Mouse (Mus musculus) regulatory T cell (primary cell): Measurements from ENCODE around the gene Lgr6.

Source experiments
- in situ Hi-C: fragments of 300-600 bp; cut with MboI, MseI; formaldehyde crosslinking; loops from one replicate; pipeline ENCODE4 v1.15.1; 2025; ENCODE audit warnings: high pct_unique_total_duplicates

The Lgr6 gene

GRCm38 (mm10) chr1:135105124-135105523 lies at the start of gene Lgr6:
TSS of gene Lgr6 (minus strand) at chr1:135105276.
- in situ Hi-C loops = no loop called here

- in situ Hi-C loops = loop anchor here (25.0 kb wide), 1 partner anchor 208 kb away; no protein-coding TSS in a partner anchor
Observed at GRCm38 (mm10) chr1:135154411-135154959, 49.4 kb upstream of the Lgr6 start.

GRCm38 (mm10) chr1:135154011-135154410 lies 48.9 kb upstream of the Lgr6 start:
- in situ Hi-C loops = loop anchor here (25.0 kb wide), 1 partner anchor 208 kb away; no protein-coding TSS in a partner anchor

GRCm38 (mm10) chr1:135148996-135149395 lies 43.9 kb upstream of the Lgr6 start:
- in situ Hi-C loops = no loop called here

GRCm38 (mm10) chr1:135148476-135148875 lies 43.4 kb upstream of the Lgr6 start:
- in situ Hi-C loops = no loop called here

GRCm38 (mm10) chr1:135147702-135148058 lies 42.6 kb upstream of the Lgr6 start:
- in situ Hi-C loops = no loop called here

- in situ Hi-C loops = no loop called here
Observed at GRCm38 (mm10) chr1:135146946-135147701, 42.0 kb upstream of the Lgr6 start.

- in situ Hi-C loops = no loop called here
Observed at GRCm38 (mm10) chr1:135146077-135146945, 41.2 kb upstream of the Lgr6 start, which contains the start of gene Arl8a. TSS of gene Arl8a (plus strand) at chr1:135146824.

- in situ Hi-C loops = no loop called here
Observed at GRCm38 (mm10) chr1:135143940-135144339, 38.9 kb upstream of the Lgr6 start.

GRCm38 (mm10) chr1:135142452-135142851 lies 37.4 kb upstream of the Lgr6 start:
- in situ Hi-C loops = no loop called here

- in situ Hi-C loops = loop anchor here (10.0 kb wide), 1 partner anchor 585 kb away; no protein-coding TSS in a partner anchor
Observed at GRCm38 (mm10) chr1:135139906-135140305, 34.8 kb upstream of the Lgr6 start.

GRCm38 (mm10) chr1:135136500-135136899 lies 31.4 kb upstream of the Lgr6 start:
- in situ Hi-C loops = loop anchor here (10.0 kb wide), 1 partner anchor 582 kb away; no protein-coding TSS in a partner anchor

- in situ Hi-C loops = loop anchor here (10.0 kb wide), 1 partner anchor 580 kb away; no protein-coding TSS in a partner anchor
Observed at GRCm38 (mm10) chr1:135135111-135135787, 30.2 kb upstream of the Lgr6 start.

- in situ Hi-C loops = loop anchor here (10.0 kb wide), 1 partner anchor 579 kb away; no protein-coding TSS in a partner anchor
Observed at GRCm38 (mm10) chr1:135133678-135134435, 28.8 kb upstream of the Lgr6 start.

GRCm38 (mm10) chr1:135132893-135133369 lies 27.9 kb upstream of the Lgr6 start:
- in situ Hi-C loops = loop anchor here (10.0 kb wide), 1 partner anchor 578 kb away; no protein-coding TSS in a partner anchor

GRCm38 (mm10) chr1:135132473-135132872 lies 27.4 kb upstream of the Lgr6 start, which contains the start of gene Ptpn7:
TSS of gene Ptpn7 (plus strand) at chr1:135132700.
- in situ Hi-C loops = loop anchor here (10.0 kb wide), 1 partner anchor 578 kb away; no protein-coding TSS in a partner anchor

- in situ Hi-C loops = loop anchor here (10.0 kb wide), 1 partner anchor 577 kb away; no protein-coding TSS in a partner anchor
Observed at GRCm38 (mm10) chr1:135131560-135131959, 26.5 kb upstream of the Lgr6 start.

GRCm38 (mm10) chr1:135131034-135131433 lies 26.0 kb upstream of the Lgr6 start:
- in situ Hi-C loops = loop anchor here (10.0 kb wide), 1 partner anchor 576 kb away; no protein-coding TSS in a partner anchor

- in situ Hi-C loops = loop anchor here (10.0 kb wide), 1 partner anchor 576 kb away; no protein-coding TSS in a partner anchor
Observed at GRCm38 (mm10) chr1:135130376-135131018, 25.4 kb upstream of the Lgr6 start.
